ENCODE assay signal across 7 mouse cellular contexts in genomic region chr8:122431694-122432442, GRCm38 (mm10). TPM values are rescaled to one million over a fixed set of nuclear protein-coding genes. Genes with fewer than 3 reads are reported as not detected.
DNase-seq lines count a peak whose midpoint lies in the region; ATAC-seq and TF ChIP-seq lines count a peak whose summit lies in the region.

No protein-coding gene starts in this region.

- 24% methylated on average over 18 of the region's 18 CpGs for WGBS in heart, embryonic 15.5 days

- H3K79me2 ChIP-seq in CH12.LX (replicated peaks; ENCODE audit: control insufficient read depth, extremely low read depth, insufficient read depth, poor library complexity, severe bottlenecking): peaks cover 44% of the 10 kb centered on the region
- peaks cover 26% of the 10 kb centered on the region for H3K79me2 ChIP-seq in MEL (ENCODE audit: control insufficient read depth, insufficient read depth, low read length, poor library complexity)

- dilution Hi-C loops in CH12.LX (cut with MboI; ENCODE audit: extremely low pct_ligation_motif_present, extremely low pct_unique_long_range_greater_than_20kb, low sequenced_read_pairs): no loop called here

- no peaks in the 10 kb centered on the region for H3K27me3 ChIP-seq in CH12.LX (replicated peaks)
- no peaks in the 10 kb centered on the region for H3K27me3 ChIP-seq in MEL (ENCODE audit: control insufficient read depth in 1 of 2, insufficient read depth in 2 of 2, low read length in 2 of 2)
- no peaks in the 10 kb centered on the region for H3K27me3 ChIP-seq in heart, embryonic 15.5 days

- H3K27ac ChIP-seq in CH12.LX (ENCODE audit: insufficient read depth, low read depth): peak overlapping the region; percentile 98
- H3K27ac ChIP-seq in MEL (ENCODE audit: control insufficient read depth, low read depth, low read length): peak overlapping the region; percentile 73
- peak overlapping the region; percentile 81 for H3K27ac ChIP-seq in heart, embryonic 15.5 days

- H3K9ac ChIP-seq in CH12.LX (ENCODE audit: insufficient read depth, low read depth): peak overlapping the region; percentile 93
- peak overlapping the region; percentile 91 for H3K9ac ChIP-seq in MEL (ENCODE audit: control insufficient read depth, low read depth, low read length, poor library complexity, severe bottlenecking)
- peak overlapping the region; percentile 78 for H3K9ac ChIP-seq in heart, embryonic 15.5 days

- H3K4me1 ChIP-seq in CH12.LX (ENCODE audit: control insufficient read depth in 1 of 2, insufficient read depth in 2 of 2) (peaks cover 33 to 52% of the 10 kb centered on the region in 2 experiments), MEL (ENCODE audit: control insufficient read depth in 1 of 2, insufficient read depth in 2 of 2, low read length in 2 of 2) (peaks cover 10 to 34% of the 10 kb centered on the region in 2 experiments)
- H3K4me1 ChIP-seq in heart, embryonic 15.5 days (replicated peaks): peaks cover 23% of the 10 kb centered on the region

- in situ Hi-C loops in CH12.LX (cut with MboI; ENCODE audit: low pct_ligation_motif_present, low pct_unique_long_range_greater_than_20kb, low sequenced_read_pairs): loop anchor here (25.0 kb wide), 1 partner anchor 845 kb away; the partner anchor contains the start of genes Fbxo31 and Map1lc3b

- H3K4me2 ChIP-seq in CH12.LX (ENCODE audit: insufficient read depth, low read depth, poor library complexity, severe bottlenecking): peak overlapping the region; percentile 92
- H3K4me2 ChIP-seq in heart, embryonic 15.5 days: peak overlapping the region; percentile 96

- peaks cover 29 to 63% of the 10 kb centered on the region in 2 experiments for H3K36me3 ChIP-seq in CH12.LX (replicated peaks in 1 of 2; ENCODE audit: control insufficient read depth in 1 of 2, insufficient read depth in 1 of 2, low read length in 1 of 2)
- peaks cover 0 to 27% of the 10 kb centered on the region in 2 experiments; a peak in 2 of 4 replicates for H3K36me3 ChIP-seq in MEL (ENCODE audit: control insufficient read depth in 1 of 2, insufficient read depth in 2 of 2, low read length in 2 of 2)
- H3K36me3 ChIP-seq in heart, embryonic 15.5 days: peaks cover 14% of the 10 kb centered on the region; the same call in 1 of the 2 replicates

- H3K9me3 ChIP-seq in CH12.LX (replicated peaks; ENCODE audit: low read length): peaks cover 7% of the 10 kb centered on the region
- no peaks in the 10 kb centered on the region for H3K9me3 ChIP-seq in MEL (replicated peaks; ENCODE audit: insufficient read depth, low read length)
- H3K9me3 ChIP-seq in heart, embryonic 15.5 days (replicated peaks): no peaks in the 10 kb centered on the region

- H3K4me3 ChIP-seq in CH12.LX (replicated peaks in 1 of 3; ENCODE audit: low read depth in 2 of 3, low read length in 2 of 3, poor library complexity in 1 of 3) (peak overlapping the region; percentile 83 to 86 (median 85)), MEL (ENCODE audit: control insufficient read depth in 1 of 2, insufficient read depth in 1 of 2, low read depth in 2 of 2, low read length in 2 of 2) (peak overlapping the region; percentile 63 to 86)
- peak overlapping the region; percentile 69 for H3K4me3 ChIP-seq in heart, embryonic 15.5 days

- TF ChIP-seq POLR2A in CH12.LX (IDR thresholded peaks at IDR 0.05; ENCODE audit: low read depth, low read length) (no peak; the same call in 1 of the 2 replicates), MEL (IDR thresholded peaks at IDR 0.05; ENCODE audit: control insufficient read depth in 1 of 2, insufficient read depth in 1 of 2, low read depth in 1 of 2, low read length in 2 of 2, poor library complexity in 1 of 2) (no peak; a peak in 1 of 4 replicates)

- no peak for TF ChIP-seq CTCF in CH12.LX (conservative IDR thresholded peaks at IDR 0.05 in 1 of 2, IDR thresholded peaks at IDR 0.05 in 1 of 2; ENCODE audit: low read depth in 2 of 2, low read length in 2 of 2)
- no peak for TF ChIP-seq CTCF in MEL (IDR thresholded peaks at IDR 0.05 in 2 of 3, conservative IDR thresholded peaks at IDR 0.05 in 1 of 3; ENCODE audit: control insufficient read depth in 1 of 3, insufficient read depth in 1 of 3, low read depth in 2 of 3, low read length in 3 of 3, poor library complexity in 1 of 3, severe bottlenecking in 1 of 3)

- TF ChIP-seq EP300 in CH12.LX (IDR thresholded peaks at IDR 0.05; ENCODE audit: low read length): no peak
- TF ChIP-seq EP300 in MEL (IDR thresholded peaks at IDR 0.05; ENCODE audit: low read depth in 1 of 2, low read length in 2 of 2): peak in 1 of 2 experiments; percentile 15; a peak in 1 of 4 replicates

- TF ChIP-seq RAD21 in CH12.LX (IDR thresholded peaks at IDR 0.05; ENCODE audit: low read depth, low read length): no peak
- TF ChIP-seq RAD21 in MEL (IDR thresholded peaks at IDR 0.05; ENCODE audit: low read depth, low read length): no peak

- ATAC-seq in heart, embryonic 15.5 days (replicated peaks; ENCODE audit: insufficient number of reproducible peaks, insufficient read depth, low FRiP score, low read depth): no peak

- DNase-seq in CH12.LX (ENCODE audit: extremely low read depth) (peak; percentile 45), MEL (ENCODE audit: low read depth, low spot score) (peak; percentile 52)
- DNase-seq in kidney, postnatal 36 days: peak; percentile 51 to 77
- DNase-seq in natural killer cell, adult 2 months (ENCODE audit: low spot score in 2 of 2): peak; percentile 32 to 36
- no peak for DNase-seq in right cerebral cortex, postnatal 10 days (ENCODE audit: low spot score in 2 of 2)
- no peak for DNase-seq in cerebellum, postnatal 4 days (ENCODE audit: low spot score in 2 of 2)

TF ChIP-seq in CH12.LX, 34 proteins besides CTCF, POLR2A, EP300 and RAD21 (continues in another document):
- no peak for TF ChIP-seq USF1 (IDR thresholded peaks at IDR 0.05; ENCODE audit: low read depth, low read length)
- no peak for TF ChIP-seq POLR2AphosphoS2 (IDR thresholded peaks at IDR 0.05; ENCODE audit: low read depth, low read length)
- TF ChIP-seq TCF12 (IDR thresholded peaks at IDR 0.05; ENCODE audit: low read depth, low read length): peak; percentile 52
- TF ChIP-seq HCFC1 (IDR thresholded peaks at IDR 0.05; ENCODE audit: low read depth, low read length): no peak
- TF ChIP-seq SIN3A (IDR thresholded peaks at IDR 0.05; ENCODE audit: low read length): peak; percentile 32; the same call in 1 of the 2 replicates
- TF ChIP-seq BHLHE40 (IDR thresholded peaks at IDR 0.05; ENCODE audit: low read depth, low read length): no peak; the same call in none of the 2 replicates

TF ChIP-seq in MEL, 35 proteins besides CTCF, POLR2A, EP300 and RAD21 (continues in another document):
- TF ChIP-seq RCOR1 (IDR thresholded peaks at IDR 0.05; ENCODE audit: low read depth, low read length) (no peak), ELF1 (IDR thresholded peaks at IDR 0.05; ENCODE audit: low read depth, low read length) (no peak), GATA1 (IDR thresholded peaks at IDR 0.05; ENCODE audit: low read depth, low read length) (no peak), POLR2AphosphoS2 (IDR thresholded peaks at IDR 0.05; ENCODE audit: low read length) (no peak), SMC3 (IDR thresholded peaks at IDR 0.05; ENCODE audit: low read depth, low read length) (no peak), NRF1 (IDR thresholded peaks at IDR 0.05; ENCODE audit: insufficient read depth, low read depth, low read length, poor library complexity, severe bottlenecking) (no peak), ZNF384 (IDR thresholded peaks at IDR 0.05; ENCODE audit: low read depth, low read length) (no peak), MAFK (IDR thresholded peaks at IDR 0.05; ENCODE audit: borderline replicate concordance, low read depth, low read length) (no peak)

RNA-seq across cellular contexts. Expression of gene Cyba, which starts 0.9 kb away (rescaled TPM):
- total RNA-seq in CH12.LX (2012; rRNA removed) (978 and 1,119 TPM in 2 replicates), CH12.LX (2014; rRNA removed) (450 and 466 TPM in 2 replicates), MEL (2012; rRNA removed) (299 and 344 TPM in 2 replicates)
- polyA plus RNA-seq in CH12.LX (2012; ENCODE audit: insufficient read length, low read depth) (848 and 1,050 TPM in 2 replicates), MEL (2012; ENCODE audit: insufficient read depth in 1 of 2, insufficient read length in 2 of 2, low read depth in 1 of 2, low replicate concordance in 2 of 2, missing spikeins in 1 of 2) (100 to 1,000 TPM; 321 to 338 TPM)
- polyA plus RNA-seq in heart, embryonic 15.5 days (2015; fragmentation: Nextera tagmentation; extraction: Ambion mirVana): 176 and 197 TPM in 2 replicates

RNA-seq across cellular contexts. Expression of gene Il17c, which starts 10.0 kb away (rescaled TPM):
- 0.21 TPM in 1 of 2 replicates, not detected in the other for total RNA-seq in CH12.LX (2012; rRNA removed)
- not detected in 2 replicates for total RNA-seq in CH12.LX (2014; rRNA removed)
- polyA plus RNA-seq in CH12.LX (2012; ENCODE audit: insufficient read length, low read depth): 0.33 TPM in 1 of 2 replicates, not detected in the other
- not detected in 2 replicates for total RNA-seq in MEL (2012; rRNA removed)
- under 1 TPM in 1 of 2 experiments, not detected in 1; 0.43 TPM for polyA plus RNA-seq in MEL (2012; ENCODE audit: insufficient read depth in 1 of 2, insufficient read length in 2 of 2, low read depth in 1 of 2, low replicate concordance in 2 of 2, missing spikeins in 1 of 2)
- polyA plus RNA-seq in heart, embryonic 15.5 days (2015; fragmentation: Nextera tagmentation; extraction: Ambion mirVana): 0.34 TPM in 1 of 2 replicates, not detected in the other

RNA-seq across cellular contexts. Expression of gene Mvd, which starts 11.4 kb away (rescaled TPM):
- 42.5 and 54.0 TPM in 2 replicates for total RNA-seq in CH12.LX (2012; rRNA removed)
- 56.2 and 80.3 TPM in 2 replicates for total RNA-seq in CH12.LX (2014; rRNA removed)
- polyA plus RNA-seq in CH12.LX (2012; ENCODE audit: insufficient read length, low read depth): 47.3 and 50.3 TPM in 2 replicates
- total RNA-seq in MEL (2012; rRNA removed): 20.6 and 20.8 TPM in 2 replicates
- polyA plus RNA-seq in MEL (2012; ENCODE audit: insufficient read depth in 1 of 2, insufficient read length in 2 of 2, low read depth in 1 of 2, low replicate concordance in 2 of 2, missing spikeins in 1 of 2): 10 to 100 TPM in 1 of 2 experiments, not detected in 1; 25.5 TPM
- polyA plus RNA-seq in heart, embryonic 15.5 days (2015; fragmentation: Nextera tagmentation; extraction: Ambion mirVana): 13.3 and 18.9 TPM in 2 replicates

RNA-seq across cellular contexts. Expression of gene Snai3, which starts 28.7 kb away (rescaled TPM):
- 0.47 and 1.0 TPM in 2 replicates for total RNA-seq in CH12.LX (2012; rRNA removed)
- 0.28 and 0.44 TPM in 2 replicates for total RNA-seq in CH12.LX (2014; rRNA removed)
- polyA plus RNA-seq in CH12.LX (2012; ENCODE audit: insufficient read length, low read depth): 0.19 and 0.49 TPM in 2 replicates
- total RNA-seq in MEL (2012; rRNA removed): not detected in 2 replicates
- under 1 TPM in 1 of 2 experiments, not detected in 1; 0.06 TPM for polyA plus RNA-seq in MEL (2012; ENCODE audit: insufficient read depth in 1 of 2, insufficient read length in 2 of 2, low read depth in 1 of 2, low replicate concordance in 2 of 2, missing spikeins in 1 of 2)
- 2.0 and 2.5 TPM in 2 replicates for polyA plus RNA-seq in heart, embryonic 15.5 days (2015; fragmentation: Nextera tagmentation; extraction: Ambion mirVana)

RNA-seq across cellular contexts. Expression of gene Rnf166, which starts 44.0 kb away (rescaled TPM):
- total RNA-seq in CH12.LX (2012; rRNA removed) (8.5 and 9.1 TPM in 2 replicates), CH12.LX (2014; rRNA removed) (6.5 and 7.7 TPM in 2 replicates), MEL (2012; rRNA removed) (12.0 and 18.6 TPM in 2 replicates)
- polyA plus RNA-seq in CH12.LX (2012; ENCODE audit: insufficient read length, low read depth) (12.9 and 13.0 TPM in 2 replicates), MEL (2012; ENCODE audit: insufficient read depth in 1 of 2, insufficient read length in 2 of 2, low read depth in 1 of 2, low replicate concordance in 2 of 2, missing spikeins in 1 of 2) (10 to 100 TPM in 1 of 2 experiments, not detected in 1; 37.7 TPM)
- 37.0 and 44.4 TPM in 2 replicates for polyA plus RNA-seq in heart, embryonic 15.5 days (2015; fragmentation: Nextera tagmentation; extraction: Ambion mirVana)

Comparison
In these comparisons a context has a peak if more than half of its experiments do, and no peak if none do; other contexts are left out.
1. DNase-seq: peak in CH12.LX (single experiment), MEL (single experiment), kidney, postnatal 36 days (2 of 2) and natural killer cell, adult 2 months (2 of 2); none in right cerebral cortex, postnatal 10 days (0 of 2) and cerebellum, postnatal 4 days (0 of 2).
2. Of the 35 proteins assayed by ChIP-seq in both MEL and CH12.LX: peak only in MEL: BHLHE40, CHD1, E2F4, ETS1, HCFC1, TBP and 1 more; only in CH12.LX: CHD2, MEF2A, MYC, SIN3A and TCF12; in both: none; in neither: 22; mixed calls (peak in some experiments, not most) for 1.
3. Peak in every context shown above with its lines, with median percentiles within 50 percentile points of each other: H3K27ac ChIP-seq, H3K4me3 ChIP-seq and H3K9ac ChIP-seq.